Mouse (Mus musculus): ENCODE data around the gene Decr2. TPM values are rescaled to one million over a fixed set of nuclear protein-coding genes. Genes with fewer than 3 reads are reported as not detected.
"Not testable (repeated sequence)": the region's sequence is repeated elsewhere in the genome, so short reads cannot be mapped to it uniquely, and the experiment has no call there.

Gene Decr2
- polyA plus RNA-seq, 1 experiment from 2014 or later: 28.8 TPM

- not testable (repeated sequence) for H3K27ac ChIP-seq; ATAC-seq (ENCODE audit: low FRiP score); H3K4me3 ChIP-seq (replicated peaks; ENCODE audit: low read length); H3K27me3 ChIP-seq (ENCODE audit: control insufficient read depth, insufficient read depth, low read length); DNase-seq (ENCODE audit: low spot score); H3K4me1 ChIP-seq (replicated peaks; ENCODE audit: control insufficient read depth, insufficient read depth, low read length); H3K4me2 ChIP-seq (replicated peaks); H3K9ac ChIP-seq; H3K9me3 ChIP-seq (ENCODE audit: control insufficient read depth, low read length); H3K36me3 ChIP-seq (replicated peaks; ENCODE audit: control insufficient read depth, insufficient read depth)
- 60% methylated on average over 3 of the region's 3 CpGs for WGBS
Measured at GRCm38 (mm10) chr17:26099316-26099715, 9.2 kb upstream of the Decr2 start.

GRCm38 (mm10) chr17:26098461-26098860 is 8.3 kb upstream of the Decr2 start:
- Histone ChIP-seq H3K4me3 (replicated peaks; ENCODE audit: low read length) (no peak overlapping the region), H3K9me3 (ENCODE audit: control insufficient read depth, low read length) (no peaks in the 10 kb centered on the region), H3K27ac (no peak overlapping the region), H3K36me3 (replicated peaks; ENCODE audit: control insufficient read depth, insufficient read depth) (no peaks in the 10 kb centered on the region), H3K4me1 (replicated peaks; ENCODE audit: control insufficient read depth, insufficient read depth, low read length) (peaks cover 8% of the 10 kb centered on the region; the same call in 1 of the 2 replicates), H3K27me3 (ENCODE audit: control insufficient read depth, insufficient read depth, low read length) (no peaks in the 10 kb centered on the region), H3K4me2 (replicated peaks) (no peak overlapping the region), H3K9ac (no peak overlapping the region)
- 92% methylated on average over 7 of the region's 7 CpGs for WGBS
- DNase-seq (ENCODE audit: low spot score) (no peak), ATAC-seq (ENCODE audit: low FRiP score) (no peak)

DNA sequence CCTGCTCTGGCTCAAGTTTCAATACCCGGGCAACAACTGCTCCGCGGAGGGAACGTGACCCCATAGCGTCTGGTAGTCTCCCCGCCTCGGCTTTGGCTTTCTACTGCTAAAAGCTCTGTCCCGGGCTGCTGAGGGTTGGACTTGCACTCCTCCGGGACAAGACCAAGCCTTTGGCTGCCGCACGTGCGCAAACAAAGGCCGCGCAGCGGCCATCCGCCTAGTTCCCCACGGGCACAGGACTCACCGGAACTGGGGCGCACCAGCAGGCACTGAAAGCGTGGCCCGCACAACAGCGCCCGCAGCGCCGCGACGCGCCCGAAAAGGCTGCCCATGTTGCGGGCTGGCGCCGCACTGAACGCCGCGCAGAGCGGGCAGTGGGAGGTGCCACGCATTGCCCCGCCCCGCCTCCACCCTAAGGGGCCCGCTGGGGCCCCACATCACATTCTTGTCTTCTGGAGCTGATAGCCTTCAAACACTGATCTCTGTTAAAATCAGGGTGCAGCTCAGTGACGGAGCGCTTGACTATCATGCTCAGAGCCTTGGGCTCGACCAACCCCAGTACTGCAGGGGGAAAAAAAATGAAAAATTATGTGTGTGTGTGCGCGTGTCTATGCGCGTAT is 5.1 kb upstream of the Decr2 start, which contains the start of gene Nme4:
Nme4 (minus strand) TSS at position 482 of the 620 bp plus-strand sequence.
- H3K9ac ChIP-seq: peak within 1 kb of the TSS; percentile 82
- H3K36me3 ChIP-seq (replicated peaks; ENCODE audit: control insufficient read depth, insufficient read depth): no peaks in the 10 kb centered on the region
- no peaks in the 10 kb centered on the region for H3K27me3 ChIP-seq (ENCODE audit: control insufficient read depth, insufficient read depth, low read length)
- H3K9me3 ChIP-seq (ENCODE audit: control insufficient read depth, low read length): no peaks in the 10 kb centered on the region
- H3K4me2 ChIP-seq (replicated peaks): peak within 1 kb of the TSS; percentile 93
- DNase-seq (ENCODE audit: low spot score) (peak; percentile 67), ATAC-seq (ENCODE audit: low FRiP score) (peak; percentile 75; the same call in 1 of the 2 replicates)
- peaks cover 8% of the 10 kb centered on the region; the same call in 1 of the 2 replicates for H3K4me1 ChIP-seq (replicated peaks; ENCODE audit: control insufficient read depth, insufficient read depth, low read length)
- peak within 1 kb of the TSS; percentile 36 for H3K27ac ChIP-seq
- WGBS: 3% methylated on average over 47 of the region's 47 CpGs
- H3K4me3 ChIP-seq (replicated peaks; ENCODE audit: low read length): peak within 1 kb of the TSS; percentile 56

DNA sequence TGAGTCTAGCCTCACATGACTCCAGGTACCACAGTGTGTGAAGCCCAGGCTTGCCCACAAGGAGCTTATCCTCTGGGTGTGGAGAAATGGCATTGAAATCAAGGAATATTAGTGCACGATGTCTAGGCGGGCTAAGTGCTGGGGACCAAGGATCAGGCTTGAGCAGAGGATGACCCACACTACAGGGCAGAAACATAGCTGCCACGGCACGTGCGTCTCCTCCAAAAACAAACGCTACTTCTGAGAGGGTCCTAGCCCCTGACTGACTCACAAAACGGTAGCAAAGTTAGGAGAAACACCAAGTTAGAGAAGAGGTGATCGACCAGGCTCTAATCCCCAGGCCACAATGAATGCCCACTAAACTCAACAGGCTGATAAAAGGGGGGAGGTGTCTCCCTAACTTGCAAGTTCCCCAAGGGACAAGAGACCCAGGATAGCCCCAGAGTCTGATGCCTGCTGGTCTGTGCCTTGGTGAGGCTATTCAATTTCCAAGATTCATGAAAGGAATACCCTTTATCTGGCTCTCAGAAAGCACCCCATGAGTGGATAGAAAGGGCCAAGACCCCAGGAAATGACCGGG is 4.5 kb upstream of the Decr2 start:
- Histone ChIP-seq H3K36me3 (replicated peaks; ENCODE audit: control insufficient read depth, insufficient read depth) (no peaks in the 10 kb centered on the region), H3K9me3 (ENCODE audit: control insufficient read depth, low read length) (no peaks in the 10 kb centered on the region), H3K4me1 (replicated peaks; ENCODE audit: control insufficient read depth, insufficient read depth, low read length) (peaks cover 8% of the 10 kb centered on the region; the same call in 1 of the 2 replicates), H3K9ac (peak overlapping the region; percentile 82), H3K4me2 (replicated peaks) (peak overlapping the region; percentile 93), H3K27ac (peak overlapping the region; percentile 36), H3K27me3 (ENCODE audit: control insufficient read depth, insufficient read depth, low read length) (no peaks in the 10 kb centered on the region), H3K4me3 (replicated peaks; ENCODE audit: low read length) (peak overlapping the region; percentile 56)
- no peak for DNase-seq (ENCODE audit: low spot score)
- whole genome bisulfite sequencing: 27% methylated on average over 9 of the region's 9 CpGs
- no peak for ATAC-seq (ENCODE audit: low FRiP score)

- Histone ChIP-seq H3K4me1 (replicated peaks; ENCODE audit: control insufficient read depth, insufficient read depth, low read length) (no peaks in the 10 kb centered on the region), H3K27ac (no peak overlapping the region), H3K9ac (no peak overlapping the region), H3K9me3 (ENCODE audit: control insufficient read depth, low read length) (no peaks in the 10 kb centered on the region), H3K36me3 (replicated peaks; ENCODE audit: control insufficient read depth, insufficient read depth) (peaks cover 12% of the 10 kb centered on the region), H3K27me3 (ENCODE audit: control insufficient read depth, insufficient read depth, low read length) (no peaks in the 10 kb centered on the region), H3K4me3 (replicated peaks; ENCODE audit: low read length) (no peak overlapping the region), H3K4me2 (replicated peaks) (no peak overlapping the region)
- DNase-seq (ENCODE audit: low spot score) (no peak), ATAC-seq (ENCODE audit: low FRiP score) (no peak)
- 96% methylated on average over 9 of the region's 9 CpGs for WGBS
Measured at GRCm38 (mm10) chr17:26087059-26087564, 3.0 kb downstream of the Decr2 start.

GRCm38 (mm10) chr17:26080867-26081266 is 9.3 kb downstream of the Decr2 start:
- no peak for ATAC-seq (ENCODE audit: low FRiP score)
- Histone ChIP-seq H3K27me3 (ENCODE audit: control insufficient read depth, insufficient read depth, low read length) (no peaks in the 10 kb centered on the region), H3K4me2 (replicated peaks) (no peak overlapping the region), H3K36me3 (replicated peaks; ENCODE audit: control insufficient read depth, insufficient read depth) (peaks cover 13% of the 10 kb centered on the region), H3K4me3 (replicated peaks; ENCODE audit: low read length) (no peak overlapping the region), H3K27ac (no peak overlapping the region), H3K9me3 (ENCODE audit: control insufficient read depth, low read length) (no peaks in the 10 kb centered on the region), H3K4me1 (replicated peaks; ENCODE audit: control insufficient read depth, insufficient read depth, low read length) (no peaks in the 10 kb centered on the region; the same call in 1 of the 2 replicates), H3K9ac (no peak overlapping the region)
- 53% methylated on average over 2 of the region's 2 CpGs for WGBS
- no peak for DNase-seq (ENCODE audit: low spot score)

- no peak for ATAC-seq (ENCODE audit: low FRiP score)
- Histone ChIP-seq H3K9me3 (ENCODE audit: control insufficient read depth, low read length) (no peaks in the 10 kb centered on the region), H3K4me1 (replicated peaks; ENCODE audit: control insufficient read depth, insufficient read depth, low read length) (no peaks in the 10 kb centered on the region; the same call in 1 of the 2 replicates), H3K9ac (no peak overlapping the region), H3K27ac (no peak overlapping the region), H3K4me3 (replicated peaks; ENCODE audit: low read length) (no peak overlapping the region), H3K36me3 (replicated peaks; ENCODE audit: control insufficient read depth, insufficient read depth) (peaks cover 13% of the 10 kb centered on the region), H3K4me2 (replicated peaks) (no peak overlapping the region), H3K27me3 (ENCODE audit: control insufficient read depth, insufficient read depth, low read length) (no peaks in the 10 kb centered on the region)
- peak; percentile 38 for DNase-seq (ENCODE audit: low spot score)
- 71% methylated on average over 2 of the region's 2 CpGs for WGBS
Measured at GRCm38 (mm10) chr17:26078851-26079250, 11.3 kb downstream of the Decr2 start.

DNA sequence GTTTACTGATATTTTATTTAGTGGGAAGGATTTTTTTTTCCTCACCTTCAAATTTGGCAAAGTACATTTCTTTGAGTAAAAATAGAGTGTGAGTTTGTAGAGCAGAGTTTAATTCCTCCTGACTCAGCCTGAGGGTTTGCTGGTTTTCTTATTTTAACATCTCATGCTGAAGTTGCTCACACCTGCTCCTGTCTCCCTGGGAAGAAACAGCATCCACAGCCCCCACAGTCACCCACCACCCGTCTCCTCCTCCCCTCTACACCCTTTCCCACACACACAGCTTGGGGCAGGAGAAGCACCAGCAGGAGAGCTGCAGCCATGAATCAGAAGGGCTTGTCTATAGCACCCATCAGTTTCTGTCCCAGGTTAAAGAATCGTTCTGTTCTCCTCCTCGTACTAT is 14.9 kb downstream of the Decr2 start:
- Histone ChIP-seq H3K4me1 (replicated peaks; ENCODE audit: control insufficient read depth, insufficient read depth, low read length) (no peaks in the 10 kb centered on the region; the same call in 1 of the 2 replicates), H3K4me3 (replicated peaks; ENCODE audit: low read length) (no peak overlapping the region), H3K4me2 (replicated peaks) (no peak overlapping the region), H3K36me3 (replicated peaks; ENCODE audit: control insufficient read depth, insufficient read depth) (no peaks in the 10 kb centered on the region), H3K9ac (no peak overlapping the region), H3K27me3 (ENCODE audit: control insufficient read depth, insufficient read depth, low read length) (0 out of 2 replicates have a peak, but pooled peaks cover 3% of the 10 kb centered on the region), H3K27ac (no peak overlapping the region), H3K9me3 (ENCODE audit: control insufficient read depth, low read length) (no peaks in the 10 kb centered on the region)
- ATAC-seq (ENCODE audit: low FRiP score) (no peak), DNase-seq (ENCODE audit: low spot score) (no peak)
- WGBS: 70% methylated on average over 3 of the region's 3 CpGs

DNA sequence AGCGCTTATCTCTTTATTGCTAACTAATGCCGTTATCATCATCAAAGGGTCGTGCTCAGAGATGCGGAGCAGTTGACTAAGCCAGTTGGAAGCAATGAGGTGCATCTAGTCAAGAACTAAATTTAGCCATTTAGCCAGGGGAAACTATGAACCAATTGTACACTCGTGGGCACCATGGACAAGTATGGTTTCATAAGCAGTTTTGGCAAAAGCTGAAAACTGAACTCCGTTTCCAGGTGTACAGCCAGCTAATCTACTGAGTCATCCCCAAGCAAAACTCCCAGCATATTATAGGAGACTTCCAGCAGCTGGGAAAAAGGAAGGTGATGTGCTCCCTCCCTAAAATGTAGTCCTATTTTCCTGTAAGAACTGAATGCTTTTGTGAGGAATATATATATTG is 20.0 kb downstream of the Decr2 start:
- Histone ChIP-seq H3K4me1 (replicated peaks; ENCODE audit: control insufficient read depth, insufficient read depth, low read length) (peaks cover 29% of the 10 kb centered on the region), H3K27me3 (ENCODE audit: control insufficient read depth, insufficient read depth, low read length) (0 out of 2 replicates have a peak, but pooled peaks cover 4% of the 10 kb centered on the region), H3K9me3 (ENCODE audit: control insufficient read depth, low read length) (no peaks in the 10 kb centered on the region), H3K4me3 (replicated peaks; ENCODE audit: low read length) (peak overlapping the region; percentile 61), H3K27ac (no peak overlapping the region), H3K4me2 (replicated peaks) (peak overlapping the region; percentile 100), H3K9ac (no peak overlapping the region; the same call in 1 of the 2 replicates), H3K36me3 (replicated peaks; ENCODE audit: control insufficient read depth, insufficient read depth) (peaks cover 2% of the 10 kb centered on the region; the same call in 1 of the 2 replicates)
- whole genome bisulfite sequencing: 42% methylated on average over 6 of the region's 6 CpGs
- DNase-seq (ENCODE audit: low spot score) (no peak), ATAC-seq (ENCODE audit: low FRiP score) (no peak)

Data from hindbrain, embryonic 14.5 days (tissue).